In the genomic region with DNA sequence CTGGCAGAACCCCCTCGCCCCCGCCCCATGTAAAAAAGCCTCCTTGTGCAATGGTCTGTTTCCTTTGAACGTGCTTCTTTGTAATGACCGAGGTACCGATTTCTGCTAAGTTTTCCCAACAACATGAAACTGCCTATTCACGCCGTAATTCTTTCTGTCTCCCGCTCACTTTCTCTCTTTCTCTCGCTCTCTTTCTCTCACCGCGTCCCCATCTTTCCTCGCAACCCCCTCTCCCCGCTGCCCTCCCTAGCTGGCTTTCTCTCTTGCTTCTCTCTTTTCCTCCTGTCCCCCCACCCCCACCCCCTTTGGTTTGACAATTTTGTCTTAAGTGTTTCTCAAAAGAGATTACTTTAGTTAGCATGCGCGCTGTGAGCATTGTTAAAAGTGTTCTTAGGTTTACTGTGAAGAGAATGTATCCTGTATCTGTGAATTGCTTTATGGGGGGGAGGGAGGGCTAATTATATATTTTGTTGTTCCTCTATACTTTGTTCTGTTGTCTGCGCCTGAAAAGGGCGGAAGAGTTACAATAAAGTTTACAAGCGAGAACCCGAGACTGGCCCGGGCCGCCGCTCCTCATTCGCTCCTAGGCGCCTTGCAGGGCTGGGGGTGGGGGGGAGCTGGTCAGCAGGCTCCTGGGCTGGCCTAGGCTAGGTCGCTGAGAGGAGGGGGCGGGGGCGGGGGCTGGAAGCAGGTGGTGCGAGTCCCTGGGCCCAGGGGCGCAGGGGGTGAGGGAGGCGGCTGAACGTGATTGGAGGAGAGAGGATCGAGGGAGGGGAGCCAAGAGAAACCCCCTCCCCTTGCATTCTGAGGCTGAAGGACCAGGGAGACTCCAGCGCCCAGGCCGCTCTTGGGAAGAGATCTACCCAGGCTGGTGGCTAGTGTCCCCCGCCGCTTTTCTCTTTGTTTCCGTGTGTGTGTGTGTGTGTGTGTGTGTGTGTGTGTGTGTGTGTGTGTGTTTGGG, we compare ENCODE assay signal across 8 mouse cellular contexts. TPM values are rescaled to one million over a fixed set of nuclear protein-coding genes. Genes with fewer than 3 reads are reported as not detected.
DNase-seq lines count a peak whose midpoint lies in the region; ATAC-seq and TF ChIP-seq lines count a peak whose summit lies in the region.

No protein-coding gene starts in this region.

- peaks cover 15% of the 10 kb centered on the region; the same call in 1 of the 2 replicates for H3K4me1 ChIP-seq in heart, embryonic 11.5 days (ENCODE audit: control insufficient read depth, insufficient read depth, low read length)
- peaks cover 1% of the 10 kb centered on the region; the same call in 1 of the 2 replicates for H3K4me1 ChIP-seq in heart, adult 2 months (ENCODE audit: control insufficient read depth, insufficient read depth, low read length)
- peaks cover 26% of the 10 kb centered on the region for H3K4me1 ChIP-seq in kidney, embryonic 14.5 days (ENCODE audit: control insufficient read depth, insufficient read depth, low read length)
- H3K4me1 ChIP-seq in midbrain, embryonic 14.5 days (ENCODE audit: control insufficient read depth, insufficient read depth, low read length) = 0 out of 2 replicates have a peak, but pooled peaks cover 2% of the 10 kb centered on the region

- peak overlapping the region; percentile 40 for H3K4me3 ChIP-seq in heart, embryonic 11.5 days (ENCODE audit: low read depth, low read length)
- H3K4me3 ChIP-seq in heart, adult 2 months = no peak overlapping the region; the same call in 1 of the 2 replicates
- H3K4me3 ChIP-seq in kidney, embryonic 14.5 days (ENCODE audit: low read length) = peak overlapping the region; percentile 53
- peak overlapping the region; percentile 12; the same call in 1 of the 2 replicates for H3K4me3 ChIP-seq in midbrain, embryonic 14.5 days (replicated peaks; ENCODE audit: low read depth, low read length)

- WGBS in heart, embryonic 11.5 days (ENCODE audit: insufficient replicate concordance) = under 1% methylated on average over 32 of the region's 37 CpGs
- 5% methylated on average over 36 of the region's 37 CpGs for WGBS in heart, adult 2 months
- WGBS in kidney, embryonic 14.5 days = under 1% methylated on average over 36 of the region's 37 CpGs
- 1% methylated on average over 35 of the region's 37 CpGs for WGBS in midbrain, embryonic 14.5 days

- no peak for ATAC-seq in heart, embryonic 11.5 days (replicated peaks; ENCODE audit: insufficient number of reproducible peaks, low FRiP score, low TSS enrichment)
- ATAC-seq in kidney, embryonic 14.5 days (ENCODE audit: low FRiP score, low TSS enrichment) = peak; percentile 91
- no peak for ATAC-seq in midbrain, embryonic 14.5 days (ENCODE audit: low FRiP score, low TSS enrichment)

- H3K27me3 ChIP-seq in heart, embryonic 11.5 days (ENCODE audit: control insufficient read depth, insufficient read depth, low read length) = peaks cover 98% of the 10 kb centered on the region
- H3K27me3 ChIP-seq in heart, adult 2 months (ENCODE audit: control insufficient read depth, insufficient read depth, low read length) = peaks cover 52% of the 10 kb centered on the region
- no peaks in the 10 kb centered on the region for H3K27me3 ChIP-seq in kidney, embryonic 14.5 days (ENCODE audit: control insufficient read depth, insufficient read depth, low read length)
- H3K27me3 ChIP-seq in midbrain, embryonic 14.5 days (ENCODE audit: control insufficient read depth, insufficient read depth, low read length) = peaks cover 99% of the 10 kb centered on the region

- DNase-seq in heart, adult 2 months = no peak
- DNase-seq in embryo, embryonic 11 days = peak; percentile 87
- no peak for DNase-seq in midbrain, embryonic 14.5 days
- DNase-seq in left cerebral cortex, adult 9 months (ENCODE audit: low spot score in 2 of 2) = no peak
- DNase-seq in Muller cell, postnatal 12 days (ENCODE audit: inconsistent ontology term) = no peak
- DNase-seq in left cerebral cortex, postnatal 4 days = no peak

- H3K4me2 ChIP-seq in heart, embryonic 11.5 days = peak overlapping the region; percentile 71
- H3K4me2 ChIP-seq in kidney, embryonic 14.5 days (replicated peaks; ENCODE audit: low read depth, low read length) = peak overlapping the region; percentile 95
- H3K4me2 ChIP-seq in midbrain, embryonic 14.5 days (ENCODE audit: low read length) = peak overlapping the region; percentile 40

- no peaks in the 10 kb centered on the region for H3K9me3 ChIP-seq in heart, embryonic 11.5 days (replicated peaks; ENCODE audit: control insufficient read depth, low read length)
- no peaks in the 10 kb centered on the region for H3K9me3 ChIP-seq in kidney, embryonic 14.5 days (ENCODE audit: control insufficient read depth, low read length)
- H3K9me3 ChIP-seq in midbrain, embryonic 14.5 days (ENCODE audit: control insufficient read depth, low read length) = no peaks in the 10 kb centered on the region

- no peak overlapping the region for H3K9ac ChIP-seq in heart, embryonic 11.5 days (ENCODE audit: low read depth, low read length)
- no peak overlapping the region for H3K9ac ChIP-seq in heart, adult 2 months (ENCODE audit: low read depth, low read length)
- peak overlapping the region; percentile 99 for H3K9ac ChIP-seq in kidney, embryonic 14.5 days (ENCODE audit: low read depth, low read length)
- H3K9ac ChIP-seq in midbrain, embryonic 14.5 days (replicated peaks; ENCODE audit: low read length) = no peak overlapping the region

- no peak for TF ChIP-seq CTCF in heart, adult 2 months (IDR thresholded peaks at IDR 0.05)

- TF ChIP-seq POLR2A in heart, adult 2 months (IDR thresholded peaks at IDR 0.05; ENCODE audit: insufficient read depth, low read depth, low read length) = no peak

- H3K79me2 ChIP-seq in heart, adult 2 months (replicated peaks; ENCODE audit: control insufficient read depth, insufficient read depth, low read length) = no peaks in the 10 kb centered on the region

- H3K36me3 ChIP-seq in heart, embryonic 11.5 days (ENCODE audit: control insufficient read depth, insufficient read depth, low read length) = no peaks in the 10 kb centered on the region
- no peaks in the 10 kb centered on the region for H3K36me3 ChIP-seq in heart, adult 2 months (ENCODE audit: control insufficient read depth, insufficient read depth, low read length)
- H3K36me3 ChIP-seq in kidney, embryonic 14.5 days (ENCODE audit: control insufficient read depth, insufficient read depth, low read length) = no peaks in the 10 kb centered on the region
- no peaks in the 10 kb centered on the region for H3K36me3 ChIP-seq in midbrain, embryonic 14.5 days (ENCODE audit: control insufficient read depth, insufficient read depth, low read length)

- intact Hi-C loops in heart, adult 2 months (cut with DNase I) = loop anchor here (10.0 kb wide), 2 partner anchors 280 to 440 kb away; partner anchors contain the start of gene Igf2bp1
- intact Hi-C loops in left cerebral cortex, postnatal 4 days (cut with DNase I) = loop anchor here (5.0 kb wide), 1 partner anchor 492 kb away; the partner anchor contains the start of gene Snx11

- no peak overlapping the region for H3K27ac ChIP-seq in heart, embryonic 11.5 days (ENCODE audit: low read depth, low read length)
- H3K27ac ChIP-seq in heart, adult 2 months = no peak overlapping the region
- peak overlapping the region; percentile 100 for H3K27ac ChIP-seq in kidney, embryonic 14.5 days (ENCODE audit: low read depth, low read length)
- no peak overlapping the region for H3K27ac ChIP-seq in midbrain, embryonic 14.5 days (replicated peaks; ENCODE audit: low read depth, low read length)

- TF ChIP-seq EP300 in heart, adult 2 months (IDR thresholded peaks at IDR 0.05; ENCODE audit: insufficient read depth, low read depth, low read length) = no peak

RNA-seq across cellular contexts. Expression of gene Hoxb7, which starts 1.4 kb away (rescaled TPM):
- 0.28 and 0.31 TPM in 2 replicates for polyA plus RNA-seq in heart, embryonic 11.5 days (2014; fragmentation: Nextera tagmentation; extraction: Ambion mirVana)
- not detected for total RNA-seq in heart, adult 2 months (2021)
- polyA plus RNA-seq in heart, adult 2 months (2012; rRNA removed) = not detected in 2 replicates
- 58.6 and 61.9 TPM in 2 replicates for polyA plus RNA-seq in kidney, embryonic 14.5 days (2014; fragmentation: Nextera tagmentation; extraction: Ambion mirVana)
- not detected in 2 replicates for polyA plus RNA-seq in midbrain, embryonic 14.5 days (2014; fragmentation: Nextera tagmentation; extraction: Ambion mirVana)
- not detected for total RNA-seq in left cerebral cortex, postnatal 4 days (2021)

RNA-seq across cellular contexts. Expression of gene Hoxb8, which starts 3.3 kb away (rescaled TPM):
- 0.06 TPM in 1 of 2 replicates, not detected in the other for polyA plus RNA-seq in heart, embryonic 11.5 days (2014; fragmentation: Nextera tagmentation; extraction: Ambion mirVana)
- total RNA-seq in heart, adult 2 months (2021) = not detected
- polyA plus RNA-seq in heart, adult 2 months (2012; rRNA removed) = not detected in 2 replicates
- 12.7 and 18.6 TPM in 2 replicates for polyA plus RNA-seq in kidney, embryonic 14.5 days (2014; fragmentation: Nextera tagmentation; extraction: Ambion mirVana)
- not detected in 2 replicates for polyA plus RNA-seq in midbrain, embryonic 14.5 days (2014; fragmentation: Nextera tagmentation; extraction: Ambion mirVana)
- total RNA-seq in left cerebral cortex, postnatal 4 days (2021) = not detected

RNA-seq across cellular contexts. Expression of gene Hoxb6, which starts 7.2 kb away (rescaled TPM):
- 0.32 and 0.90 TPM in 2 replicates for polyA plus RNA-seq in heart, embryonic 11.5 days (2014; fragmentation: Nextera tagmentation; extraction: Ambion mirVana)
- not detected for total RNA-seq in heart, adult 2 months (2021)
- polyA plus RNA-seq in heart, adult 2 months (2012; rRNA removed) = not detected in 2 replicates
- polyA plus RNA-seq in kidney, embryonic 14.5 days (2014; fragmentation: Nextera tagmentation; extraction: Ambion mirVana) = 44.1 and 53.1 TPM in 2 replicates
- polyA plus RNA-seq in midbrain, embryonic 14.5 days (2014; fragmentation: Nextera tagmentation; extraction: Ambion mirVana) = not detected in 2 replicates
- total RNA-seq in left cerebral cortex, postnatal 4 days (2021) = not detected

RNA-seq across cellular contexts. Expression of gene Hoxb9, which starts 13.8 kb away (rescaled TPM):
- polyA plus RNA-seq in heart, embryonic 11.5 days (2014; fragmentation: Nextera tagmentation; extraction: Ambion mirVana) = 0.09 TPM in 1 of 2 replicates, not detected in the other
- total RNA-seq in heart, adult 2 months (2021) = not detected
- not detected in 2 replicates for polyA plus RNA-seq in heart, adult 2 months (2012; rRNA removed)
- polyA plus RNA-seq in kidney, embryonic 14.5 days (2014; fragmentation: Nextera tagmentation; extraction: Ambion mirVana) = 30.0 and 41.4 TPM in 2 replicates
- polyA plus RNA-seq in midbrain, embryonic 14.5 days (2014; fragmentation: Nextera tagmentation; extraction: Ambion mirVana) = not detected in 2 replicates
- total RNA-seq in left cerebral cortex, postnatal 4 days (2021) = not detected

RNA-seq across cellular contexts. Expression of gene Hoxb5, which starts 18.1 kb away (rescaled TPM):
- polyA plus RNA-seq in heart, embryonic 11.5 days (2014; fragmentation: Nextera tagmentation; extraction: Ambion mirVana) = 0.65 and 2.4 TPM in 2 replicates
- total RNA-seq in heart, adult 2 months (2021) = under 1 TPM in 1 of 2 experiments, not detected in 1; 0.18 TPM
- 0.20 and 0.23 TPM in 2 replicates for polyA plus RNA-seq in heart, adult 2 months (2012; rRNA removed)
- polyA plus RNA-seq in kidney, embryonic 14.5 days (2014; fragmentation: Nextera tagmentation; extraction: Ambion mirVana) = 22.1 and 24.3 TPM in 2 replicates
- polyA plus RNA-seq in midbrain, embryonic 14.5 days (2014; fragmentation: Nextera tagmentation; extraction: Ambion mirVana) = not detected in 2 replicates
- not detected for total RNA-seq in left cerebral cortex, postnatal 4 days (2021)

Comparison
In these comparisons a context has a peak if more than half of its experiments do, and no peak if none do; other contexts are left out.
1. H3K4me2 ChIP-seq: peak in every context shown above with its lines; median percentile 95 in kidney, embryonic 14.5 days; 71 in heart, embryonic 11.5 days; 40 in midbrain, embryonic 14.5 days.
2. RNA of gene Hoxb7, which starts 1.4 kb away (polyA plus RNA-seq): 58.6 to 61.9 TPM in kidney, embryonic 14.5 days; 0.28 to 0.31 TPM in heart, embryonic 11.5 days, not detected in heart, adult 2 months and not detected in midbrain, embryonic 14.5 days; every median in the first group is over 10 times any median in the second.
3. RNA of gene Hoxb8, which starts 3.3 kb away (polyA plus RNA-seq): 12.7 to 18.6 TPM in kidney, embryonic 14.5 days; 0.06 TPM in heart, embryonic 11.5 days, not detected in heart, adult 2 months and not detected in midbrain, embryonic 14.5 days; every median in the first group is over 10 times any median in the second.
4. RNA of gene Hoxb6, which starts 7.2 kb away (polyA plus RNA-seq): 44.1 to 53.1 TPM in kidney, embryonic 14.5 days; 0.32 to 0.90 TPM in heart, embryonic 11.5 days, not detected in heart, adult 2 months and not detected in midbrain, embryonic 14.5 days; every median in the first group is over 10 times any median in the second.